Mouse (Mus musculus): ENCODE measurements at regions not wholly inside any gene's neighbourhood (a gene's known extent, or its start where the extent isn't known, plus 50 kb on each side); places are given as distances from the start of the nearest gene placed in this dataset.

GRCm38 (mm10) chr12:77535147-77535546 lies 297.2 kb downstream of the Fut8 start:
- TF ChIP-seq CTCF (conservative IDR thresholded peaks at IDR 0.05; ENCODE audit: low read length) = no peak
- no peak for TF ChIP-seq NANOG (IDR thresholded peaks at IDR 0.05; ENCODE audit: borderline replicate concordance, low read length)
- TF ChIP-seq POU5F1 (IDR thresholded peaks at IDR 0.05; ENCODE audit: borderline replicate concordance, low read length) = no peak

Measured in E14TG2a.4 (cell line).